Mouse (Mus musculus) kidney, adult 2 months (tissue): ENCODE results near the gene Olfr878.

Experiments
- CTCF ChIP-seq: fragments of 200-500 bp; conservative IDR thresholded peaks from 2 replicates; pipeline ENCODE4 v1.5.1; 2011; ENCODE audit warnings: low read depth, mild to moderate bottlenecking, control low read depth, low read length, moderate library complexity, mixed read lengths; ENCODE audit not compliant: insufficient read depth, insufficient read length
- POLR2A ChIP-seq: fragments of 200-500 bp; IDR thresholded peaks from one replicate; pipeline ENCODE4 v1.6.1; 2011; ENCODE audit warnings: low read depth, low read length, control low read depth

DNA sequence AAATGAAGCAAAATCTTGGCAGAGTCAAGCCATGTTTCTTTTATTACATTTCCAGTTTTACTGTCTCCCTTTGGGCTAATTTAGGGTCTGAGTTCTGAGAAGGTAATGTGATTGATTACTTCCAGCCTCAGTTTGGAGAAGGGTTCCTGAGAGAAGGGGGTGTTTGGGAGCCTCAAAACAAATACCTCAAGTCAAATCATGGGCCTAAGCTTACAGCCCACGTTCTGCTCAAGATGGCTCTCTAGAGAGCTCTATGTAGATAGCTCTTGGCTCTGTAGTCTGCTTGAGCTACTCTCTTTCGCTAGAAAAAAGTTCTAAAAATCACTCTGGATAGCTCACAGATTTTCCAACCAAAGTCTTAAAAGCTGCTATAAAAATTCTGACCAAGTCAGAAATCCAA, 7.8 kb downstream of the Olfr878 start:
- TF ChIP-seq POLR2A (no peak), CTCF (no peak)
